Mouse (Mus musculus) intestine, postnatal 0 days (tissue): Measurements from ENCODE around the gene Dixdc1. TPM values are rescaled to one million over a fixed set of nuclear protein-coding genes. Genes with fewer than 3 reads are reported as not detected.
A peak's percentile ranks its signal among the peaks of the same experiment; 100 is the strongest.

Experiments used
- ATAC-seq: fragments of 200-750 bp; cut with Nextera tagmentation; 2 replicates; pipeline ENCODE4 v1.8.0; 2017; ENCODE audit warnings: mild to moderate bottlenecking, moderate TSS enrichment, moderate library complexity
- H3K27ac ChIP-seq: fragments of 300-500 bp; sonication (generic); 2 replicates; pipeline ENCODE4 v1.5.1; 2014; ENCODE audit warnings: mild to moderate bottlenecking, low read depth, low read length, moderate library complexity
- H3K27me3 ChIP-seq: fragments of 300-500 bp; sonication (generic); replicated peaks from 2 replicates; pipeline ENCODE4 v1.6.1; 2014; ENCODE audit warnings: low read length, mixed read lengths; ENCODE audit not compliant: control insufficient read depth, insufficient read depth
- H3K36me3 ChIP-seq: fragments of 300-500 bp; sonication (generic); 2 replicates; pipeline ENCODE4 v1.6.1; 2014; ENCODE audit warnings: mild to moderate bottlenecking, moderate library complexity; ENCODE audit not compliant: control insufficient read depth, insufficient read depth
- H3K4me1 ChIP-seq: fragments of 300-500 bp; sonication (generic); replicated peaks from 2 replicates; pipeline ENCODE4 v1.6.1; 2014; ENCODE audit warnings: antibody characterized with exemption, low read length, mixed read lengths; ENCODE audit not compliant: control insufficient read depth, insufficient read depth
- H3K4me2 ChIP-seq: fragments of 300-500 bp; sonication (generic); replicated peaks from 2 replicates; pipeline ENCODE4 v1.6.1; 2014; ENCODE audit warnings: low read depth, mild to moderate bottlenecking, moderate library complexity
- H3K4me3 ChIP-seq: fragments of 300-500 bp; sonication (generic); 2 replicates; pipeline ENCODE4 v1.5.1; 2014; ENCODE audit warnings: low read depth, low read length
- H3K9ac ChIP-seq: fragments of 300-500 bp; sonication (generic); 2 replicates; pipeline ENCODE4 v1.6.1; 2014; ENCODE audit warnings: mild to moderate bottlenecking, low read depth, low read length
- H3K9me3 ChIP-seq: fragments of 300-500 bp; sonication (generic); 2 replicates; pipeline ENCODE4 v1.6.1; 2016; ENCODE audit warnings: mixed run types; ENCODE audit not compliant: control insufficient read depth
- CTCF ChIP-seq: sonication (generic); IDR thresholded peaks from 2 replicates; pipeline ENCODE4 v1.5.1; 2016; ENCODE audit warnings: low read depth, mild to moderate bottlenecking, control low read depth, antibody characterized with exemption, moderate library complexity
- WGBS: fragments of 180-500 bp; shearing (Covaris S2); extraction: QIAGEN DNeasy Blood & Tissue Kit; methylation state at CpG from one replicate; pipeline ENCODE4 v1.1.7; 2014; 5-methylcytosine and 5-hydroxymethylcytosine counted together
- polyA plus RNA-seq: library from polyadenylated mRNA; unstranded; fragments of >200 nt; fragmentation: Nextera tagmentation; extraction: Ambion mirVana; gene quantifications from 2 replicates; pipeline ENCODE4 v1.2.1, GENCODE M21; 2015

Dixdc1 gene
- polyA plus RNA-seq, 1 experiment from 2014 or later: 2.9 TPM

- WGBS: 63% methylated on average over 6 of the region's 6 CpGs
- H3K9me3 ChIP-seq: no peaks in the 10 kb centered on the region
Observed at GRCm38 (mm10) chr9:50686866-50687652, 52.3 kb downstream of the Dixdc1 start.

GRCm38 (mm10) chr9:50681727-50682126, 57.6 kb downstream of the Dixdc1 start:
- no peak overlapping the region for H3K27ac ChIP-seq
- no peak overlapping the region for H3K4me2 ChIP-seq
- H3K9me3 ChIP-seq: no peaks in the 10 kb centered on the region
- H3K4me3 ChIP-seq: no peak overlapping the region
- no peak for ATAC-seq
- no peak overlapping the region for H3K9ac ChIP-seq
- 70% methylated on average over 7 of the region's 7 CpGs for WGBS
- no peak for TF ChIP-seq CTCF
- H3K27me3 ChIP-seq: no peaks in the 10 kb centered on the region
- H3K36me3 ChIP-seq: 0 out of 2 replicates have a peak, but pooled peaks cover 3% of the 10 kb centered on the region
- no peaks in the 10 kb centered on the region for H3K4me1 ChIP-seq

More at GRCm38 (mm10) chr9:50686866-50687652, 52.3 kb downstream of the Dixdc1 start:
- H3K27ac ChIP-seq: no peak overlapping the region
- H3K27me3 ChIP-seq: no peaks in the 10 kb centered on the region
- no peak for TF ChIP-seq CTCF
- no peak overlapping the region for H3K4me2 ChIP-seq
- no peak overlapping the region for H3K9ac ChIP-seq
- no peak for ATAC-seq
- H3K4me3 ChIP-seq: no peak overlapping the region
- no peaks in the 10 kb centered on the region for H3K4me1 ChIP-seq
- H3K36me3 ChIP-seq: 0 out of 2 replicates have a peak, but pooled peaks cover 3% of the 10 kb centered on the region

DNA sequence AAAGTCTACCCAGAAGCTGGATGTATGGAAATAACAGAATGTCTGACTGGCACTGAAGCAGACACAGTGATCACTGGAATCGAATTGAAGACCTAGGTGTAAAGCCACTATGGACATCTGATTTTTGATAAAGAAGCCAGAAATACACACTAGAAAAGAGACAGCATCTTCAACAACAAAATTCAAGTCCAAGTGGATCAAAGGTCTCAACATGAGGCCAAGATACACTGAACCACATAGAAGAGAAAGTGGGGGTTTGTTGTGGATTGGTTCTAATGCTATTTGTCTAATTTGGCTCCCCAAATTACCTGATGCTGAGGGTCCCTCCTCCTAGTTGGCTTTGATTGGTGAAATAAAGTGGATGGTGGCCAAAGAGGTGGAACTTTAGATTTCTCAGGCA, 59.9 kb downstream of the Dixdc1 start:
- ATAC-seq: no peak
- 79% methylated on average over 1 of the region's 1 CpGs for whole genome bisulfite sequencing

DNA sequence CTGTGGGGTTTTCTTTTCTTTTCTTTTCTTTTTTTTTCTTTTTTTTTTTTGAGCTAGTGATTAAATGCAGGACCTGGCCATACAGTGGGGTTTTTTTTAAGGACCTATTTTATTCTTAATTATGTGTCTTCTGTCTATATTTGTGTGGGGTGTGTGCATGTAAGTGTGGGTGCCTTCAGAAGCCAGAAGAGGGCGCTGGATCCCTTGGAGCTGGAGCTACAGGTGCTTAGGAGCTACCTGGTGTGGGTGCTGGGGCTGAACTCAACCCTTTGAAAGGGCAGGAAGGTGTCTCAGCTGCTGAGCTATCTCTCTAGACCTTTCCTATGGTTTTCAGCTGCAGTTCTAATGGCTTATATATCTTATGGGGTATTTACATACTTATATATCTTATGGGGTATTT, 64.5 kb downstream of the Dixdc1 start:
- Histone ChIP-seq H3K4me1 (no peaks in the 10 kb centered on the region), H3K27ac (no peak overlapping the region), H3K4me3 (no peak overlapping the region), H3K9ac (no peak overlapping the region), H3K9me3 (no peaks in the 10 kb centered on the region), H3K36me3 (no peaks in the 10 kb centered on the region), H3K4me2 (no peak overlapping the region), H3K27me3 (no peaks in the 10 kb centered on the region)
- no peak for ATAC-seq
- peak; percentile 45 for TF ChIP-seq CTCF
- 23% methylated on average over 1 of the region's 1 CpGs for WGBS

More for the DNA sequence above, 59.9 kb downstream of the Dixdc1 start:
- H3K4me3 ChIP-seq: no peak overlapping the region
- H3K9me3 ChIP-seq: no peaks in the 10 kb centered on the region
- no peak overlapping the region for H3K4me2 ChIP-seq
- no peak overlapping the region for H3K27ac ChIP-seq
- no peak overlapping the region for H3K9ac ChIP-seq
- 0 out of 2 replicates have a peak, but pooled peaks cover 3% of the 10 kb centered on the region for H3K36me3 ChIP-seq
- no peaks in the 10 kb centered on the region for H3K4me1 ChIP-seq
- H3K27me3 ChIP-seq: no peaks in the 10 kb centered on the region
- no peak for TF ChIP-seq CTCF

DNA sequence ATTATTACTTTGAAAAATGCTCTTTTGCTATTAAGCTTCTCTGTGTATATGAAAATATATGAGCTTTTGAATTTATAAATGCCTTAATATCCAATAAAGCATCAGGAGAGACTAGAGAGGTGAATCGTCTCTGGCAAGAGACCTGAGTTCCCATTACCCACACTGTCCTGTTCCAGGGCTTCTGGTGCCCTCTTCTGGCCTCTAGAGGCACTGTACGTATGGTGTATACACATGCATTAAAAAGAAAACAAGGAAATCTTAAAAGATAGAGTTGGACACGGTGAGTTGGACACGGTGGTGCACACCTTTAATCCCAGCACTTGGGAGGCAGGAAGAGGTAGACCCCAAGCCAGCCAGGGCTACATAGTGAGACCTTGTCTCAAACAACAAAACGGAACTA, 68.6 kb downstream of the Dixdc1 start:
- Histone ChIP-seq H3K27me3 (peaks cover 4% of the 10 kb centered on the region; the same call in 1 of the 2 replicates), H3K36me3 (no peaks in the 10 kb centered on the region), H3K4me2 (no peak overlapping the region), H3K9me3 (no peaks in the 10 kb centered on the region), H3K9ac (no peak overlapping the region), H3K4me1 (no peaks in the 10 kb centered on the region), H3K4me3 (no peak overlapping the region), H3K27ac (no peak overlapping the region)
- peak; percentile 60; the same call in 1 of the 2 replicates for ATAC-seq
- WGBS: 30% methylated on average over 5 of the region's 5 CpGs
- TF ChIP-seq CTCF: peak; percentile 90

- TF ChIP-seq CTCF: no peak
- H3K36me3 ChIP-seq: no peaks in the 10 kb centered on the region
- H3K9ac ChIP-seq: no peak overlapping the region
- no peak for ATAC-seq
- H3K4me1 ChIP-seq: no peaks in the 10 kb centered on the region
- H3K4me3 ChIP-seq: no peak overlapping the region
- no peaks in the 10 kb centered on the region for H3K9me3 ChIP-seq
- H3K4me2 ChIP-seq: no peak overlapping the region
- WGBS: 79% methylated on average over 8 of the region's 8 CpGs
- no peak overlapping the region for H3K27ac ChIP-seq
- H3K27me3 ChIP-seq: peaks cover 4% of the 10 kb centered on the region; the same call in 1 of the 2 replicates
Observed at GRCm38 (mm10) chr9:50667579-50668498, 71.5 kb downstream of the Dixdc1 start.
